8 mouse cellular contexts compared by ENCODE assay signal in the genomic region with DNA sequence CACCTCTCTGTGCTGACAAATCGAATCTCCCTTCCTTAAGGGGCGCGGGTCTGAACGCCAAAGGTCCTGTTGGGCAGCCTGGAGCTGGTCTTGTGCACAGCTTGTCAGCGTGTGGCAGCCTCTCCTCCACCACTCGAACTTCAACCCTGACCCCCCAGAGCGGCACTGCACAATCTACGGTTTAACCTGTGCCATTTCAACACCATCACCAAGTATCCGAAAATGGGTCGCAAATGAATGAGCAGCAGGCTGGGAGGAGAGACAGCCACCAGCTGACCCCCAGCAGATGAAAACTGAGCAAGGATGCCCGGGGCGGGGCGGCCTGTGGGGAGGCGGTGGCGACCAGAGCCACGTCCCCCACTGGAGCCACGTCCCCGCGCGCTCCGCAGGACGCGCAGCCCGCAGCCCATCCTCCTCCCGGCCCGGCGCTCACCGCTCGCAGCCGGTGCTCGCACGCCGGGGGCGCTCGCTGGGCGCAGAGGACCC. TPM values are rescaled to one million over a fixed set of nuclear protein-coding genes. Genes with fewer than 3 reads are reported as not detected.
DNase-seq lines count a peak whose midpoint lies in the region; ATAC-seq and TF ChIP-seq lines count a peak whose summit lies in the region.

No protein-coding gene starts in this region.

- H3K27me3 ChIP-seq in spleen, adult 2 months (ENCODE audit: control insufficient read depth, insufficient read depth, low read length), result peaks cover 12% of the 10 kb centered on the region
- peaks cover 22% of the 10 kb centered on the region; the same call in 1 of the 2 replicates for H3K27me3 ChIP-seq in intestine, embryonic 14.5 days (replicated peaks; ENCODE audit: control insufficient read depth, insufficient read depth, low read length)
- H3K27me3 ChIP-seq in limb, embryonic 14.5 days (ENCODE audit: control insufficient read depth, insufficient read depth, low read length), result no peaks in the 10 kb centered on the region; the same call in 1 of the 2 replicates
- peaks cover 52% of the 10 kb centered on the region for H3K27me3 ChIP-seq in midbrain, embryonic 12.5 days

- no peaks in the 10 kb centered on the region for H3K9me3 ChIP-seq in intestine, embryonic 14.5 days (ENCODE audit: control insufficient read depth, low read length)
- no peaks in the 10 kb centered on the region for H3K9me3 ChIP-seq in limb, embryonic 14.5 days (ENCODE audit: control insufficient read depth, low read length)
- no peaks in the 10 kb centered on the region for H3K9me3 ChIP-seq in midbrain, embryonic 12.5 days

- no peak for TF ChIP-seq CTCF in spleen, adult 2 months (IDR thresholded peaks at IDR 0.05; ENCODE audit: extremely low read depth, insufficient read depth, insufficient read length, insufficient replicate concordance)

- peaks cover 6% of the 10 kb centered on the region for H3K4me1 ChIP-seq in spleen, adult 2 months (ENCODE audit: control insufficient read depth, insufficient read depth, insufficient read length)
- peaks cover 9% of the 10 kb centered on the region for H3K4me1 ChIP-seq in intestine, embryonic 14.5 days (replicated peaks; ENCODE audit: control insufficient read depth, insufficient read depth, low read length)
- H3K4me1 ChIP-seq in limb, embryonic 14.5 days (ENCODE audit: control insufficient read depth, insufficient read depth, low read length), result peaks cover 9% of the 10 kb centered on the region
- H3K4me1 ChIP-seq in midbrain, embryonic 12.5 days, result peaks cover 6% of the 10 kb centered on the region

- DNase-seq in spleen, adult 2 months (ENCODE audit: low read depth in 1 of 2, low spot score in 2 of 2), result no peak
- DNase-seq in spleen, adult 18-20 months, result no peak
- DNase-seq in cerebellum, postnatal 10 days, result peak; percentile 54 to 61
- peak; percentile 65 for DNase-seq in gastrocnemius, postnatal 10 days
- peak; percentile 79 for DNase-seq in intestine, embryonic 14.5 days (ENCODE audit: low spot score)
- DNase-seq in limb, embryonic 14.5 days (ENCODE audit: low spot score), result no peak

- peak; percentile 64 for ATAC-seq in intestine, embryonic 14.5 days (replicated peaks; ENCODE audit: low FRiP score, low TSS enrichment, low read depth)
- peak; percentile 75 for ATAC-seq in limb, embryonic 14.5 days (ENCODE audit: low FRiP score, low read depth)
- ATAC-seq in midbrain, embryonic 12.5 days (ENCODE audit: low FRiP score, low read depth), result peak; percentile 80
- no peak for ATAC-seq in activated CD4-positive, CD25-positive, alpha-beta regulatory T cell, adult 4 months

- no peak for TF ChIP-seq POLR2A in spleen, adult 2 months (IDR thresholded peaks at IDR 0.05; ENCODE audit: low read depth, low read length)
- no peak for TF ChIP-seq POLR2A in limb, embryonic 14.5 days (IDR thresholded peaks at IDR 0.05; ENCODE audit: borderline replicate concordance, extremely low read depth, insufficient read depth, insufficient read length)

- H3K4me3 ChIP-seq in spleen, adult 2 months (ENCODE audit: extremely low read depth, insufficient read depth, insufficient read length), result peak overlapping the region; percentile 36; the same call in 1 of the 2 replicates
- H3K4me3 ChIP-seq in intestine, embryonic 14.5 days (ENCODE audit: low read depth, low read length), result peak overlapping the region; percentile 68
- H3K4me3 ChIP-seq in limb, embryonic 14.5 days (replicated peaks; ENCODE audit: low read length), result peak overlapping the region; percentile 74
- H3K4me3 ChIP-seq in midbrain, embryonic 12.5 days, result peak overlapping the region; percentile 76

- H3K9ac ChIP-seq in intestine, embryonic 14.5 days (ENCODE audit: low read length), result peak overlapping the region; percentile 61
- peak overlapping the region; percentile 71 for H3K9ac ChIP-seq in limb, embryonic 14.5 days (ENCODE audit: low read depth, low read length, severe bottlenecking)
- peak overlapping the region; percentile 72 for H3K9ac ChIP-seq in midbrain, embryonic 12.5 days (replicated peaks)

- peak overlapping the region; percentile 93 for H3K4me2 ChIP-seq in intestine, embryonic 14.5 days (ENCODE audit: low read length)
- peak overlapping the region; percentile 90 for H3K4me2 ChIP-seq in limb, embryonic 14.5 days (replicated peaks; ENCODE audit: low read depth, low read length, severe bottlenecking)
- H3K4me2 ChIP-seq in midbrain, embryonic 12.5 days (replicated peaks), result peak overlapping the region; percentile 97

- H3K27ac ChIP-seq in spleen, adult 2 months (ENCODE audit: insufficient read depth, low read length), result no peak overlapping the region
- H3K27ac ChIP-seq in intestine, embryonic 14.5 days (ENCODE audit: low read depth), result peak overlapping the region; percentile 82
- peak overlapping the region; percentile 48; the same call in 1 of the 2 replicates for H3K27ac ChIP-seq in limb, embryonic 14.5 days (replicated peaks; ENCODE audit: low read depth, low read length)
- no peak overlapping the region for H3K27ac ChIP-seq in midbrain, embryonic 12.5 days (replicated peaks)

- no peaks in the 10 kb centered on the region for H3K36me3 ChIP-seq in spleen, adult 2 months (ENCODE audit: control insufficient read depth, insufficient read depth, low read length)
- H3K36me3 ChIP-seq in intestine, embryonic 14.5 days (ENCODE audit: control insufficient read depth, insufficient read depth, low read length), result no peaks in the 10 kb centered on the region
- no peaks in the 10 kb centered on the region for H3K36me3 ChIP-seq in limb, embryonic 14.5 days (ENCODE audit: control insufficient read depth, insufficient read depth, low read length)
- no peaks in the 10 kb centered on the region for H3K36me3 ChIP-seq in midbrain, embryonic 12.5 days

- 2% methylated on average over 36 of the region's 36 CpGs for WGBS in spleen, adult 2 months
- under 1% methylated on average over 28 of the region's 36 CpGs for WGBS in intestine, embryonic 14.5 days
- under 1% methylated on average over 13 of the region's 36 CpGs for WGBS in limb, embryonic 14.5 days
- under 1% methylated on average over 36 of the region's 36 CpGs for WGBS in midbrain, embryonic 12.5 days

RNA-seq across cellular contexts. Expression of gene Sgms2, which starts 1.5 kb away (rescaled TPM):
- 0.51 and 0.70 TPM in 2 replicates for polyA plus RNA-seq in spleen, adult 2 months (2012; rRNA removed)
- total RNA-seq in gastrocnemius, postnatal 10 days (2021), result 10 to 100 TPM in 1 of 2 experiments, 1 to 10 TPM in 1; 3.3 to 25.5 TPM
- polyA plus RNA-seq in intestine, embryonic 14.5 days (2014; fragmentation: Nextera tagmentation; extraction: Ambion mirVana), result 12.4 and 15.9 TPM in 2 replicates
- polyA plus RNA-seq in limb, embryonic 14.5 days (2012; rRNA removed), result 19.5 and 20.0 TPM in 2 replicates
- 16.6 and 18.7 TPM in 2 replicates for polyA plus RNA-seq in limb, embryonic 14.5 days (2014; fragmentation: Nextera tagmentation; extraction: Ambion mirVana)
- polyA plus RNA-seq in midbrain, embryonic 12.5 days (2016; fragmentation: Nextera tagmentation; extraction: Ambion mirVana), result 0.93 and 1.4 TPM in 2 replicates
- not detected for polyA plus RNA-seq in activated CD4-positive, CD25-positive, alpha-beta regulatory T cell, adult 4 months (2017; shearing (Covaris generic))

Comparison
In these comparisons a context has a peak if more than half of its experiments do, and no peak if none do; other contexts are left out.
1. DNase-seq: peak in cerebellum, postnatal 10 days (2 of 2), gastrocnemius, postnatal 10 days (single experiment) and intestine, embryonic 14.5 days (single experiment); none in spleen, adult 2 months (0 of 2), spleen, adult 18-20 months (0 of 2) and limb, embryonic 14.5 days (single experiment).
2. H3K27ac ChIP-seq: peak in intestine, embryonic 14.5 days (single experiment) and limb, embryonic 14.5 days (single experiment); none in spleen, adult 2 months (single experiment) and midbrain, embryonic 12.5 days (single experiment).
3. Peak in every context shown above with its lines, with median percentiles within 50 percentile points of each other: H3K4me3 ChIP-seq, H3K4me2 ChIP-seq and H3K9ac ChIP-seq.